Mouse (Mus musculus): ENCODE data around the gene 1700019N19Rik. TPM values are rescaled to one million over a fixed set of nuclear protein-coding genes. Genes with fewer than 3 reads are reported as not detected.

1700019N19Rik gene
- total RNA-seq (2014; rRNA removed) (not detected in 2 replicates), polyA plus RNA-seq (2012; rRNA removed) (not detected in 2 replicates)

DNA sequence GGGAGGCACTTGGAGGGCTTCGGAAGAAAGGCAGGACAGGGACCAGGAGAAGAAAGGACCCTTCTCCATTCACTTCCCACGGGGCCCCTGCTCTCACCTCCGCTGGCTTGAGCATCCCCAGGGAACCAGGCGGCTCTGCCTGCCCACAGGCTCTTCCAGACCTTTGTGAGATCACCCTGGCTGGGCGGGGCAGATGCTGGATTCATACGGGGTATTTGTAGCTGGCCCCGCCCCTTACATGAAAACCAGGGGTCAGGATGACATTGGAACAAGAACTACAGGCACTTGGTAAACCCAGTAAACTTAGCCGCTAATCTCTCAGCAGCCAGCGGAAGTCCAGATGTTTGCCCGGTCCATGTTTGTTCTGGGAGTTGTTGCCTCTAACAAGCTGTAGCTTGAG is at the start of gene 1700019N19Rik:
Gene 1700019N19Rik (minus strand): TSS at position 178 of the 400 bp plus-strand sequence.
- Histone ChIP-seq H3K36me3 (ENCODE audit: control insufficient read depth, insufficient read depth, low read length) (no peaks in the 10 kb centered on the region), H3K79me2 (ENCODE audit: control insufficient read depth, insufficient read depth, low read length) (no peaks in the 10 kb centered on the region), H3K9ac (ENCODE audit: low read depth, low read length) (no peak within 1 kb of the TSS), H3K27ac (replicated peaks; ENCODE audit: insufficient read depth, low read depth, low read length) (no peak within 1 kb of the TSS), H3K27me3 (ENCODE audit: control insufficient read depth, insufficient read depth, low read length) (no peaks in the 10 kb centered on the region), H3K4me3 (ENCODE audit: insufficient read depth, low read depth, low read length) (no peak within 1 kb of the TSS), H3K4me1 (ENCODE audit: control insufficient read depth, insufficient read depth, low read length) (no peaks in the 10 kb centered on the region)
- no peak for DNase-seq (ENCODE audit: extremely low read depth, low read depth, low spot score)
- TF ChIP-seq POLR2A (IDR thresholded peaks at IDR 0.05; ENCODE audit: extremely low read depth, insufficient read depth, low read length) (no peak), CTCF (IDR thresholded peaks at IDR 0.05; ENCODE audit: low read depth, low read length) (no peak)
- 25% methylated on average over 10 of the region's 10 CpGs for WGBS

- DNase-seq (ENCODE audit: extremely low read depth, low read depth, low spot score) = no peak
- 98% methylated on average over 3 of the region's 3 CpGs for WGBS
- H3K4me3 ChIP-seq (ENCODE audit: insufficient read depth, low read depth, low read length) = no peak overlapping the region
- no peak overlapping the region for H3K9ac ChIP-seq (ENCODE audit: low read depth, low read length)
- no peaks in the 10 kb centered on the region for H3K4me1 ChIP-seq (ENCODE audit: control insufficient read depth, insufficient read depth, low read length)
- H3K27ac ChIP-seq (replicated peaks; ENCODE audit: insufficient read depth, low read depth, low read length) = no peak overlapping the region
- TF ChIP-seq CTCF (IDR thresholded peaks at IDR 0.05; ENCODE audit: low read depth, low read length) = no peak
- TF ChIP-seq POLR2A (IDR thresholded peaks at IDR 0.05; ENCODE audit: extremely low read depth, insufficient read depth, low read length) = no peak
- no peaks in the 10 kb centered on the region for H3K36me3 ChIP-seq (ENCODE audit: control insufficient read depth, insufficient read depth, low read length)
- no peaks in the 10 kb centered on the region for H3K27me3 ChIP-seq (ENCODE audit: control insufficient read depth, insufficient read depth, low read length)
- H3K79me2 ChIP-seq (ENCODE audit: control insufficient read depth, insufficient read depth, low read length) = no peaks in the 10 kb centered on the region
Observed at GRCm38 (mm10) chr19:58843606-58844005, 49.3 kb upstream of the 1700019N19Rik start.

DNA sequence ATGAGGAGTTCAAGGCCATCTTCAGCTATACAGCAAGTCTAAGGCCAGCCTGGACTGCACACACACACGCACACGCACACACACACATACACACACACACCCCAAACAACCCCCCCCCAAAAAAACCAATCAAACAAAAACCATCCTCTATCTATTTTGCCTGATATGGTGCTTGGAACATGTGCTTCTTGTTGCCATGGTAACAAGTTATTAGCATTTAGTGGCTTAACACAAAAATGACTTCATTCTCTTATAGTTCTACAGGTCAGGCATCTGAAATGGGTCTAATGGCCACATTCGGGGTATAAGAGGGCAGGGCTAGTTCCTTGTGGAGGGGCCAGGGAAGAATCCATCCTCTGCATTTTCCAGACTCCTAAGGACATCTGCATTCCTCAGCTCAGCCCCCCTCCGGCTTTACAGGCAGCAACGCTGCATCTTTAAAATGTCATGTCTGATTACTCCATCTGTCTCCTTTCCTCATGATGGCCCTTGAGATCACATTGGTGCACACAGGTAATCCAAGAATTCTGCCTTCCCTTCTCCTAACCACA is 46.5 kb upstream of the 1700019N19Rik start:
- WGBS = 86% methylated on average over 5 of the region's 5 CpGs
- Histone ChIP-seq H3K79me2 (ENCODE audit: control insufficient read depth, insufficient read depth, low read length) (no peaks in the 10 kb centered on the region), H3K36me3 (ENCODE audit: control insufficient read depth, insufficient read depth, low read length) (no peaks in the 10 kb centered on the region), H3K27me3 (ENCODE audit: control insufficient read depth, insufficient read depth, low read length) (no peaks in the 10 kb centered on the region), H3K4me1 (ENCODE audit: control insufficient read depth, insufficient read depth, low read length) (no peaks in the 10 kb centered on the region), H3K4me3 (ENCODE audit: insufficient read depth, low read depth, low read length) (no peak overlapping the region), H3K9ac (ENCODE audit: low read depth, low read length) (no peak overlapping the region), H3K27ac (replicated peaks; ENCODE audit: insufficient read depth, low read depth, low read length) (no peak overlapping the region)
- no peak for DNase-seq (ENCODE audit: extremely low read depth, low read depth, low spot score)
- no peak for TF ChIP-seq CTCF (IDR thresholded peaks at IDR 0.05; ENCODE audit: low read depth, low read length)
- TF ChIP-seq POLR2A (IDR thresholded peaks at IDR 0.05; ENCODE audit: extremely low read depth, insufficient read depth, low read length) = no peak

DNA sequence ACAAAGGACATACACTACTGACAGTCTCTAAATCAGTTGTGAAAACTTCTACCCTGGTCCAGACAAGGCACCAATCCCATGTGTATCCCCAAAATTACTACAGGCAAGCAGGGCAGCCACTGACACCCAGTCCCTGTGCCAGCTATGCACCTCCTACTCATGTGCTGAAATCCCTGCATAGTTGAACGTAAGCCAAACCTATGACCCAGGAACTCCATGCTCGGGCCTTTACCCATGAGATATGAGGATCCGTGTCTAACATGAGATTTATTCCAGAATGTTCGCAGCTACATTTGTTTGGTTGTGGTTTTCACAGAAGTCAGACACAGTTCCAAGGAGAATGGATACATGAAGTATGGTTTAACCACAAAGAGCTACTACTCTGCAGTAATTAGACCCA is 45.5 kb upstream of the 1700019N19Rik start:
- TF ChIP-seq POLR2A (IDR thresholded peaks at IDR 0.05; ENCODE audit: extremely low read depth, insufficient read depth, low read length) (no peak), CTCF (IDR thresholded peaks at IDR 0.05; ENCODE audit: low read depth, low read length) (no peak)
- Histone ChIP-seq H3K9ac (ENCODE audit: low read depth, low read length) (no peak overlapping the region), H3K36me3 (ENCODE audit: control insufficient read depth, insufficient read depth, low read length) (no peaks in the 10 kb centered on the region), H3K27me3 (ENCODE audit: control insufficient read depth, insufficient read depth, low read length) (no peaks in the 10 kb centered on the region), H3K79me2 (ENCODE audit: control insufficient read depth, insufficient read depth, low read length) (no peaks in the 10 kb centered on the region), H3K27ac (replicated peaks; ENCODE audit: insufficient read depth, low read depth, low read length) (no peak overlapping the region), H3K4me3 (ENCODE audit: insufficient read depth, low read depth, low read length) (no peak overlapping the region), H3K4me1 (ENCODE audit: control insufficient read depth, insufficient read depth, low read length) (no peaks in the 10 kb centered on the region)
- peak; percentile 27 for DNase-seq (ENCODE audit: extremely low read depth, low read depth, low spot score)
- WGBS = 55% methylated on average over 4 of the region's 4 CpGs

- no peaks in the 10 kb centered on the region for H3K27me3 ChIP-seq (ENCODE audit: control insufficient read depth, insufficient read depth, low read length)
- H3K27ac ChIP-seq (replicated peaks; ENCODE audit: insufficient read depth, low read depth, low read length) = no peak overlapping the region
- no peaks in the 10 kb centered on the region for H3K79me2 ChIP-seq (ENCODE audit: control insufficient read depth, insufficient read depth, low read length)
- H3K9ac ChIP-seq (ENCODE audit: low read depth, low read length) = no peak overlapping the region
- DNase-seq (ENCODE audit: extremely low read depth, low read depth, low spot score) = no peak
- no peaks in the 10 kb centered on the region for H3K4me1 ChIP-seq (ENCODE audit: control insufficient read depth, insufficient read depth, low read length)
- H3K4me3 ChIP-seq (ENCODE audit: insufficient read depth, low read depth, low read length) = no peak overlapping the region
- WGBS = 81% methylated on average over 3 of the region's 3 CpGs
- TF ChIP-seq CTCF (IDR thresholded peaks at IDR 0.05; ENCODE audit: low read depth, low read length) (no peak), POLR2A (IDR thresholded peaks at IDR 0.05; ENCODE audit: extremely low read depth, insufficient read depth, low read length) (no peak)
- H3K36me3 ChIP-seq (ENCODE audit: control insufficient read depth, insufficient read depth, low read length) = no peaks in the 10 kb centered on the region
Observed at GRCm38 (mm10) chr19:58839345-58839744, 45.1 kb upstream of the 1700019N19Rik start.

DNA sequence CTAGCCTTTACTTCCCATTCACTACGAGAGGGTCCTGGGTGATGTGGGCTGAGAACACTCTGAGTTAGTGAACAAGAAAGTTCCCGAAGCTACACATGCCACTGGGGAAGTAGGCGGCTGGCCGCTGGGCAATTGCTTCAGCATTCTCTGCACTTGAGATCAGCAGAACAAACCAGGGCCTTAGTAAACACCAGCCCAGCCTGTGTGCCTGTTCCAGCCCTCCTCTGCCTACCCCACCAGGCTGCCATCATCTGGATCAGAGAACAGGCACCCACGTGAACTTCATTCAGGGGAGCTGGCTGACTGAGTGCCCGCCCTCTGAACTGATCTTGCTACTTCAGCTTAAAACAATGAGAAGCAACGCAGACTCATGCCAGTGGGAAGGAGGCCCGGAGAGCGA is 44.4 kb upstream of the 1700019N19Rik start:
- Histone ChIP-seq H3K79me2 (ENCODE audit: control insufficient read depth, insufficient read depth, low read length) (no peaks in the 10 kb centered on the region), H3K9ac (ENCODE audit: low read depth, low read length) (no peak overlapping the region), H3K36me3 (ENCODE audit: control insufficient read depth, insufficient read depth, low read length) (no peaks in the 10 kb centered on the region), H3K4me3 (ENCODE audit: insufficient read depth, low read depth, low read length) (no peak overlapping the region), H3K27me3 (ENCODE audit: control insufficient read depth, insufficient read depth, low read length) (no peaks in the 10 kb centered on the region), H3K27ac (replicated peaks; ENCODE audit: insufficient read depth, low read depth, low read length) (no peak overlapping the region), H3K4me1 (ENCODE audit: control insufficient read depth, insufficient read depth, low read length) (no peaks in the 10 kb centered on the region)
- TF ChIP-seq POLR2A (IDR thresholded peaks at IDR 0.05; ENCODE audit: extremely low read depth, insufficient read depth, low read length) (no peak), CTCF (IDR thresholded peaks at IDR 0.05; ENCODE audit: low read depth, low read length) (no peak)
- 86% methylated on average over 9 of the region's 9 CpGs for WGBS
- DNase-seq (ENCODE audit: extremely low read depth, low read depth, low spot score) = no peak
